In the genomic region with DNA sequence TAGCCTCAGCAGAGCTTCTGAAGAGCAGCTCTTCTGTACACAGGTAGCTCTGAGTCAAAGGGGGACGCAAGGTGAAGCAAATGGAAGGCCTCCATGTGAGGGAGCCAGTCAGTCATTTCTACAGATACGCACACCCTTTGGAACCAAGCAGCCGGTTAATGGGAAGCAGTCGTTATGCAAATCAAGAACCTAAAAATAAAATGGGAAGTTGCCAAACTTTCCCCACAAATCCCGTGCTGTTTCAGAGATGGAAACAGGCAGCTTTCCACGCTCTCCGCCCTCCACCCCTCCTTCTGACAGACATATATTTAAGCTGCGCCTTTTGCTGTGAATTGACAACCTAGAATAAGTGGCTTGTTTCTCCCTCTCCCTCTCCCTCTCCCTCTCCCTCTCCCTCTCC, we compare ENCODE assay signal across 11 mouse cellular contexts.
DNase-seq lines count a peak whose midpoint lies in the region; ATAC-seq and TF ChIP-seq lines count a peak whose summit lies in the region.
"Had no signal": no experiment of that assay in that cellular context is flagged by ENCODE, and none has a peak within 500 bp of the region (broad histone marks: within the 10 kb centered on the region; RNA-seq: fewer than 3 reads in every experiment).

No protein-coding gene starts in this region.

- H3K27ac ChIP-seq in hindbrain, embryonic 13.5 days, result peak overlapping the region; percentile 45; the same call in 1 of the 2 replicates
- no peak overlapping the region; the same call in 1 of the 2 replicates for H3K27ac ChIP-seq in hindbrain, embryonic 14.5 days
- H3K27ac ChIP-seq in midbrain, postnatal 0 days (ENCODE audit: low read depth, low read length), result no peak overlapping the region
- no peak overlapping the region for H3K27ac ChIP-seq in midbrain, embryonic 10.5 days (replicated peaks)
- peak overlapping the region; percentile 64 for H3K27ac ChIP-seq in heart, embryonic 12.5 days (ENCODE audit: poor library complexity, severe bottlenecking)
- H3K27ac ChIP-seq in intestine, embryonic 16.5 days (ENCODE audit: low read length), result no peak overlapping the region
- H3K27ac ChIP-seq in stomach, postnatal 0 days (replicated peaks), result no peak overlapping the region
- H3K27ac ChIP-seq: liver, embryonic 14.5 days had no signal

- no peak for TF ChIP-seq CTCF in midbrain, postnatal 0 days (IDR thresholded peaks at IDR 0.05)
- no peak for TF ChIP-seq CTCF in stomach, postnatal 0 days (IDR thresholded peaks at IDR 0.05; ENCODE audit: low read depth)

- H3K36me3 ChIP-seq in hindbrain, embryonic 13.5 days, result peaks cover 83% of the 10 kb centered on the region
- H3K36me3 ChIP-seq in hindbrain, embryonic 14.5 days (replicated peaks; ENCODE audit: control insufficient read depth, insufficient read depth), result peaks cover 94% of the 10 kb centered on the region
- H3K36me3 ChIP-seq in midbrain, postnatal 0 days (ENCODE audit: insufficient read depth, low read length), result peaks cover 28% of the 10 kb centered on the region
- peaks cover 93% of the 10 kb centered on the region for H3K36me3 ChIP-seq in midbrain, embryonic 10.5 days
- peaks cover 75% of the 10 kb centered on the region for H3K36me3 ChIP-seq in heart, embryonic 12.5 days
- peaks cover 10% of the 10 kb centered on the region for H3K36me3 ChIP-seq in intestine, embryonic 16.5 days (ENCODE audit: control insufficient read depth, insufficient read depth, low read length)
- peaks cover 16% of the 10 kb centered on the region for H3K36me3 ChIP-seq in stomach, postnatal 0 days (ENCODE audit: control insufficient read depth, insufficient read depth, low read length)

- ATAC-seq in hindbrain, embryonic 13.5 days (ENCODE audit: low FRiP score), result no peak
- no peak for ATAC-seq in hindbrain, embryonic 14.5 days (ENCODE audit: low FRiP score)
- ATAC-seq in midbrain, postnatal 0 days (ENCODE audit: low FRiP score), result no peak
- ATAC-seq in heart, embryonic 12.5 days (ENCODE audit: insufficient number of reproducible peaks, low FRiP score), result no peak
- ATAC-seq in intestine, embryonic 16.5 days, result no peak
- no peak for ATAC-seq in stomach, postnatal 0 days (ENCODE audit: low FRiP score, low TSS enrichment)

- no peak overlapping the region for H3K4me2 ChIP-seq in hindbrain, embryonic 13.5 days
- H3K4me2 ChIP-seq in hindbrain, embryonic 14.5 days (replicated peaks), result no peak overlapping the region
- no peak overlapping the region for H3K4me2 ChIP-seq in midbrain, postnatal 0 days (ENCODE audit: low read depth, low read length, poor library complexity, severe bottlenecking)
- no peak overlapping the region for H3K4me2 ChIP-seq in heart, embryonic 12.5 days
- H3K4me2 ChIP-seq in intestine, embryonic 16.5 days (ENCODE audit: low read depth, low read length), result no peak overlapping the region
- H3K4me2 ChIP-seq in stomach, postnatal 0 days (replicated peaks; ENCODE audit: low read depth), result no peak overlapping the region

- H3K9ac ChIP-seq in hindbrain, embryonic 13.5 days, result no peak overlapping the region
- H3K9ac ChIP-seq in hindbrain, embryonic 14.5 days, result no peak overlapping the region
- no peak overlapping the region for H3K9ac ChIP-seq in midbrain, postnatal 0 days (replicated peaks; ENCODE audit: low read length, poor library complexity, severe bottlenecking)
- no peak overlapping the region for H3K9ac ChIP-seq in heart, embryonic 12.5 days
- H3K9ac ChIP-seq in intestine, embryonic 16.5 days (ENCODE audit: low read depth, low read length), result no peak overlapping the region
- H3K9ac ChIP-seq in stomach, postnatal 0 days (ENCODE audit: low read length), result no peak overlapping the region
- H3K9ac ChIP-seq: liver, embryonic 14.5 days had no signal

- peaks cover 2% of the 10 kb centered on the region for H3K4me1 ChIP-seq in hindbrain, embryonic 13.5 days (replicated peaks)
- H3K4me1 ChIP-seq in hindbrain, embryonic 14.5 days (replicated peaks; ENCODE audit: control insufficient read depth, insufficient read depth, low read length), result no peaks in the 10 kb centered on the region
- no peaks in the 10 kb centered on the region for H3K4me1 ChIP-seq in midbrain, postnatal 0 days (ENCODE audit: insufficient read depth, low read length)
- H3K4me1 ChIP-seq in midbrain, embryonic 10.5 days, result peaks cover 19% of the 10 kb centered on the region
- peaks cover 82% of the 10 kb centered on the region for H3K4me1 ChIP-seq in heart, embryonic 12.5 days (replicated peaks)
- H3K4me1 ChIP-seq in intestine, embryonic 16.5 days (ENCODE audit: control insufficient read depth, insufficient read depth, low read length), result no peaks in the 10 kb centered on the region
- no peaks in the 10 kb centered on the region for H3K4me1 ChIP-seq in stomach, postnatal 0 days (replicated peaks; ENCODE audit: control insufficient read depth, insufficient read depth)

- no peak overlapping the region for H3K4me3 ChIP-seq in hindbrain, embryonic 13.5 days
- no peak overlapping the region for H3K4me3 ChIP-seq in hindbrain, embryonic 14.5 days (replicated peaks; ENCODE audit: low read length)
- H3K4me3 ChIP-seq in midbrain, postnatal 0 days (ENCODE audit: low read depth, low read length), result no peak overlapping the region
- no peak overlapping the region for H3K4me3 ChIP-seq in midbrain, embryonic 10.5 days
- H3K4me3 ChIP-seq in heart, embryonic 12.5 days, result no peak overlapping the region
- no peak overlapping the region for H3K4me3 ChIP-seq in intestine, embryonic 16.5 days (ENCODE audit: low read length)
- H3K4me3 ChIP-seq in stomach, postnatal 0 days (ENCODE audit: low read depth, low read length), result no peak overlapping the region
- H3K4me3 ChIP-seq: myocyte had no signal

- WGBS in hindbrain, embryonic 13.5 days, result 78% methylated on average over 8 of the region's 8 CpGs
- 71% methylated on average over 8 of the region's 8 CpGs for WGBS in hindbrain, embryonic 14.5 days
- 64% methylated on average over 8 of the region's 8 CpGs for WGBS in midbrain, postnatal 0 days
- 89% methylated on average over 8 of the region's 8 CpGs for WGBS in midbrain, embryonic 10.5 days
- WGBS in heart, embryonic 12.5 days, result 44% methylated on average over 8 of the region's 8 CpGs
- WGBS in intestine, embryonic 16.5 days, result 81% methylated on average over 8 of the region's 8 CpGs
- WGBS in stomach, postnatal 0 days, result 53% methylated on average over 8 of the region's 8 CpGs

- H3K27me3 ChIP-seq in hindbrain, embryonic 13.5 days, result no peaks in the 10 kb centered on the region
- no peaks in the 10 kb centered on the region for H3K27me3 ChIP-seq in hindbrain, embryonic 14.5 days (ENCODE audit: control insufficient read depth, insufficient read depth, low read length)
- H3K27me3 ChIP-seq in midbrain, postnatal 0 days (ENCODE audit: insufficient read depth, low read length), result no peaks in the 10 kb centered on the region
- no peaks in the 10 kb centered on the region for H3K27me3 ChIP-seq in midbrain, embryonic 10.5 days (ENCODE audit: low read depth, poor library complexity, severe bottlenecking)
- no peaks in the 10 kb centered on the region for H3K27me3 ChIP-seq in heart, embryonic 12.5 days (replicated peaks)
- no peaks in the 10 kb centered on the region for H3K27me3 ChIP-seq in intestine, embryonic 16.5 days (replicated peaks; ENCODE audit: control insufficient read depth, insufficient read depth, low read length)
- H3K27me3 ChIP-seq in stomach, postnatal 0 days (ENCODE audit: control insufficient read depth, insufficient read depth, low read length), result no peaks in the 10 kb centered on the region

- no peaks in the 10 kb centered on the region for H3K9me3 ChIP-seq in hindbrain, embryonic 13.5 days
- no peaks in the 10 kb centered on the region for H3K9me3 ChIP-seq in hindbrain, embryonic 14.5 days (ENCODE audit: control insufficient read depth, low read length)
- H3K9me3 ChIP-seq in midbrain, postnatal 0 days (ENCODE audit: low read length), result no peaks in the 10 kb centered on the region
- H3K9me3 ChIP-seq in midbrain, embryonic 10.5 days (replicated peaks), result no peaks in the 10 kb centered on the region
- no peaks in the 10 kb centered on the region for H3K9me3 ChIP-seq in heart, embryonic 12.5 days (replicated peaks)
- H3K9me3 ChIP-seq in intestine, embryonic 16.5 days (ENCODE audit: control insufficient read depth, low read length), result no peaks in the 10 kb centered on the region
- no peaks in the 10 kb centered on the region for H3K9me3 ChIP-seq in stomach, postnatal 0 days (ENCODE audit: control insufficient read depth, low read length)

- no peak for TF ChIP-seq EP300 in stomach, postnatal 0 days (optimal IDR thresholded peaks at IDR 0.05)

- DNase-seq in hindbrain, embryonic 14.5 days (ENCODE audit: low spot score), result no peak
- peak; percentile 14 for DNase-seq in midbrain, postnatal 0 days (ENCODE audit: low spot score)
- no peak for DNase-seq in midbrain, embryonic 10.5 days (ENCODE audit: low spot score)
- DNase-seq in right cerebral cortex, postnatal 4 days, result peak; percentile 51
- no peak for DNase-seq in stomach, postnatal 0 days (ENCODE audit: low spot score)
- DNase-seq: cerebellum, adult 2 months had no signal

Comparison
In these comparisons a context has a peak if more than half of its experiments do, and no peak if none do; other contexts are left out.
1. H3K27ac ChIP-seq: peak in hindbrain, embryonic 13.5 days (single experiment) and heart, embryonic 12.5 days (single experiment); none in hindbrain, embryonic 14.5 days (single experiment), midbrain, postnatal 0 days (single experiment), midbrain, embryonic 10.5 days (single experiment), intestine, embryonic 16.5 days (single experiment) and stomach, postnatal 0 days (single experiment).
2. DNase-seq: peak in midbrain, postnatal 0 days (single experiment) and right cerebral cortex, postnatal 4 days (single experiment); none in hindbrain, embryonic 14.5 days (single experiment), midbrain, embryonic 10.5 days (single experiment) and stomach, postnatal 0 days (single experiment).